Mouse (Mus musculus): ENCODE results near the gene Car14. TPM values are rescaled to one million over a fixed set of nuclear protein-coding genes. Genes with fewer than 3 reads are reported as not detected.
"Not testable (repeated sequence)": the region's sequence is repeated elsewhere in the genome, so short reads cannot be mapped to it uniquely, and the experiment has no call there.

The Car14 gene
- polyA plus RNA-seq, 1 experiment from 2014 or later: 16.6 TPM

- WGBS: 93% methylated on average over 7 of the region's 7 CpGs
- not testable (repeated sequence) for H3K36me3 ChIP-seq; H3K4me3 ChIP-seq; H3K9ac ChIP-seq; H3K27me3 ChIP-seq; H3K4me2 ChIP-seq; ATAC-seq (ENCODE audit: insufficient number of reproducible peaks, insufficient read depth, low FRiP score, low TSS enrichment, low read depth); H3K27ac ChIP-seq; H3K9me3 ChIP-seq; H3K4me1 ChIP-seq
Measured at GRCm38 (mm10) chr3:95923429-95923828, 18.9 kb upstream of the Car14 start.

- H3K9ac ChIP-seq; H3K4me2 ChIP-seq; H3K36me3 ChIP-seq; H3K27ac ChIP-seq; H3K4me1 ChIP-seq; H3K9me3 ChIP-seq; H3K27me3 ChIP-seq; H3K4me3 ChIP-seq; ATAC-seq (ENCODE audit: insufficient number of reproducible peaks, insufficient read depth, low FRiP score, low TSS enrichment, low read depth): not testable (repeated sequence)
- 78% methylated on average over 2 of the region's 2 CpGs for WGBS
Measured at GRCm38 (mm10) chr3:95920532-95920931, 16.0 kb upstream of the Car14 start.

- Histone ChIP-seq H3K27me3 (no peaks in the 10 kb centered on the region), H3K9ac (no peak overlapping the region), H3K4me1 (no peaks in the 10 kb centered on the region), H3K4me3 (no peak overlapping the region), H3K36me3 (no peaks in the 10 kb centered on the region), H3K27ac (no peak overlapping the region), H3K4me2 (no peak overlapping the region), H3K9me3 (no peaks in the 10 kb centered on the region)
- no peak for ATAC-seq (ENCODE audit: insufficient number of reproducible peaks, insufficient read depth, low FRiP score, low TSS enrichment, low read depth)
- 82% methylated on average over 7 of the region's 7 CpGs for WGBS
Measured at GRCm38 (mm10) chr3:95916760-95917159, 12.3 kb upstream of the Car14 start.

GRCm38 (mm10) chr3:95914706-95915105 lies 10.2 kb upstream of the Car14 start:
- H3K27ac ChIP-seq: no peak overlapping the region
- ATAC-seq (ENCODE audit: insufficient number of reproducible peaks, insufficient read depth, low FRiP score, low TSS enrichment, low read depth): no peak
- H3K4me2 ChIP-seq: no peak overlapping the region
- no peaks in the 10 kb centered on the region for H3K4me1 ChIP-seq
- no peaks in the 10 kb centered on the region for H3K36me3 ChIP-seq
- H3K9me3 ChIP-seq: no peaks in the 10 kb centered on the region
- no peak overlapping the region for H3K9ac ChIP-seq
- H3K27me3 ChIP-seq: no peaks in the 10 kb centered on the region
- no peak overlapping the region for H3K4me3 ChIP-seq
- WGBS: 86% methylated on average over 4 of the region's 4 CpGs

- no peak for ATAC-seq (ENCODE audit: insufficient number of reproducible peaks, insufficient read depth, low FRiP score, low TSS enrichment, low read depth)
Measured at GRCm38 (mm10) chr3:95907613-95908012, 3.1 kb upstream of the Car14 start.

GRCm38 (mm10) chr3:95906860-95907259 lies 2.4 kb upstream of the Car14 start:
- no peaks in the 10 kb centered on the region for H3K36me3 ChIP-seq
- ATAC-seq (ENCODE audit: insufficient number of reproducible peaks, insufficient read depth, low FRiP score, low TSS enrichment, low read depth): no peak
- H3K4me2 ChIP-seq: peak overlapping the region; percentile 92
- H3K27ac ChIP-seq: no peak overlapping the region
- H3K9me3 ChIP-seq: no peaks in the 10 kb centered on the region
- H3K9ac ChIP-seq: no peak overlapping the region
- H3K27me3 ChIP-seq: peaks cover 9% of the 10 kb centered on the region; the same call in 1 of the 2 replicates
- peaks cover 40% of the 10 kb centered on the region for H3K4me1 ChIP-seq
- WGBS: under 1% methylated on average over 12 of the region's 12 CpGs
- H3K4me3 ChIP-seq: peak overlapping the region; percentile 45

More at GRCm38 (mm10) chr3:95907613-95908012, 3.1 kb upstream of the Car14 start:
- H3K4me2 ChIP-seq: no peak overlapping the region
- H3K27me3 ChIP-seq: peaks cover 9% of the 10 kb centered on the region; the same call in 1 of the 2 replicates
- no peaks in the 10 kb centered on the region for H3K9me3 ChIP-seq
- no peak overlapping the region for H3K27ac ChIP-seq
- peaks cover 36% of the 10 kb centered on the region for H3K4me1 ChIP-seq
- no peak overlapping the region for H3K4me3 ChIP-seq
- 32% methylated on average over 4 of the region's 4 CpGs for WGBS
- no peak overlapping the region for H3K9ac ChIP-seq
- no peaks in the 10 kb centered on the region for H3K36me3 ChIP-seq

GRCm38 (mm10) chr3:95905940-95906492 lies 1.5 kb upstream of the Car14 start:
- Histone ChIP-seq H3K36me3 (no peaks in the 10 kb centered on the region), H3K4me2 (peak overlapping the region; percentile 92), H3K27me3 (peaks cover 9% of the 10 kb centered on the region; the same call in 1 of the 2 replicates), H3K4me3 (peak overlapping the region; percentile 45), H3K9me3 (no peaks in the 10 kb centered on the region), H3K9ac (peak overlapping the region; percentile 67), H3K4me1 (peaks cover 43% of the 10 kb centered on the region), H3K27ac (no peak overlapping the region)
- ATAC-seq (ENCODE audit: insufficient number of reproducible peaks, insufficient read depth, low FRiP score, low TSS enrichment, low read depth): no peak
- 0% methylated on average over 12 of the region's 12 CpGs for WGBS

- 0 out of 2 replicates have a peak, but pooled peaks have one; percentile 27 for ATAC-seq (ENCODE audit: insufficient number of reproducible peaks, insufficient read depth, low FRiP score, low TSS enrichment, low read depth)
- peaks cover 43% of the 10 kb centered on the region for H3K4me1 ChIP-seq
- peak overlapping the region; percentile 24; the same call in 1 of the 2 replicates for H3K27ac ChIP-seq
- H3K27me3 ChIP-seq: peaks cover 9% of the 10 kb centered on the region; the same call in 1 of the 2 replicates
- H3K4me3 ChIP-seq: peak overlapping the region; percentile 45
- H3K36me3 ChIP-seq: no peaks in the 10 kb centered on the region
- no peaks in the 10 kb centered on the region for H3K9me3 ChIP-seq
- H3K4me2 ChIP-seq: peak overlapping the region; percentile 92
- H3K9ac ChIP-seq: peak overlapping the region; percentile 67
- WGBS: under 1% methylated on average over 18 of the region's 18 CpGs
Measured at GRCm38 (mm10) chr3:95905146-95905939, 852 bp upstream of the Car14 start.

GRCm38 (mm10) chr3:95903753-95904502 lies 563 bp downstream of the Car14 start:
- H3K36me3 ChIP-seq: no peaks in the 10 kb centered on the region
- peaks cover 9% of the 10 kb centered on the region; the same call in 1 of the 2 replicates for H3K27me3 ChIP-seq
- H3K9ac ChIP-seq: peak overlapping the region; percentile 67
- H3K4me1 ChIP-seq: peaks cover 43% of the 10 kb centered on the region
- H3K27ac ChIP-seq: peak overlapping the region; percentile 24
- peak overlapping the region; percentile 45 for H3K4me3 ChIP-seq
- WGBS: 4% methylated on average over 15 of the region's 15 CpGs
- H3K4me2 ChIP-seq: peak overlapping the region; percentile 92
- no peak for ATAC-seq (ENCODE audit: insufficient number of reproducible peaks, insufficient read depth, low FRiP score, low TSS enrichment, low read depth)
- no peaks in the 10 kb centered on the region for H3K9me3 ChIP-seq

- no peaks in the 10 kb centered on the region for H3K9me3 ChIP-seq
- H3K27me3 ChIP-seq: peaks cover 9% of the 10 kb centered on the region; the same call in 1 of the 2 replicates
- H3K4me3 ChIP-seq: no peak overlapping the region
- H3K9ac ChIP-seq: no peak overlapping the region
- peaks cover 4% of the 10 kb centered on the region; the same call in 1 of the 2 replicates for H3K36me3 ChIP-seq
- H3K27ac ChIP-seq: no peak overlapping the region
- ATAC-seq (ENCODE audit: insufficient number of reproducible peaks, insufficient read depth, low FRiP score, low TSS enrichment, low read depth): no peak
- H3K4me2 ChIP-seq: peak overlapping the region; percentile 92
- H3K4me1 ChIP-seq: peaks cover 43% of the 10 kb centered on the region
- WGBS: 38% methylated on average over 6 of the region's 6 CpGs
Measured at GRCm38 (mm10) chr3:95902643-95903042, 1.8 kb downstream of the Car14 start.

- no peaks in the 10 kb centered on the region for H3K9me3 ChIP-seq
- H3K4me1 ChIP-seq: peaks cover 42% of the 10 kb centered on the region
- no peak overlapping the region for H3K4me3 ChIP-seq
- 0 out of 2 replicates have a peak overlapping the region, but pooled peaks have one; percentile 33 for H3K9ac ChIP-seq
- peak overlapping the region; percentile 92; the same call in 1 of the 2 replicates for H3K4me2 ChIP-seq
- H3K27ac ChIP-seq: no peak overlapping the region
- peaks cover 4% of the 10 kb centered on the region; the same call in 1 of the 2 replicates for H3K36me3 ChIP-seq
- no peak for ATAC-seq (ENCODE audit: insufficient number of reproducible peaks, insufficient read depth, low FRiP score, low TSS enrichment, low read depth)
- H3K27me3 ChIP-seq: peaks cover 9% of the 10 kb centered on the region; the same call in 1 of the 2 replicates
Measured at GRCm38 (mm10) chr3:95902373-95902625, 2.2 kb downstream of the Car14 start.

Data from embryonic facial prominence, embryonic 13.5 days (tissue).